Mouse (Mus musculus): ENCODE measurements around the gene Zfp784.

The Zfp784 gene

GRCm38 (mm10) chr7:5057381-5057780 lies 19.1 kb upstream of the Zfp784 start:
- DNase-seq: peak; percentile 51

- peak; percentile 74 for DNase-seq
These were observed 18.5 kb upstream of the Zfp784 start for GRCm38 (mm10) chr7:5056651-5057263.

GRCm38 (mm10) chr7:5053456-5054179 lies 15.4 kb upstream of the Zfp784 start:
- DNase-seq: peak; percentile 52

- peak; percentile 62 for DNase-seq
These were observed 14.7 kb upstream of the Zfp784 start for GRCm38 (mm10) chr7:5052931-5053343.

- no peak for DNase-seq
These were observed 14.2 kb upstream of the Zfp784 start for GRCm38 (mm10) chr7:5052438-5052837.

- peak; percentile 83 for DNase-seq
These were observed 13.2 kb upstream of the Zfp784 start, which contains the start of gene Zfp580 for GRCm38 (mm10) chr7:5051193-5052192. Zfp580 (plus strand) TSS chr7:5051538.

GRCm38 (mm10) chr7:5047313-5047712 lies 9.1 kb upstream of the Zfp784 start:
- DNase-seq: no peak

- no peak for DNase-seq
These were observed 7.9 kb upstream of the Zfp784 start for GRCm38 (mm10) chr7:5046112-5046511.

GRCm38 (mm10) chr7:5044981-5045380 lies 6.7 kb upstream of the Zfp784 start:
- DNase-seq: no peak

- DNase-seq: no peak
These were observed 694 bp upstream of the Zfp784 start for GRCm38 (mm10) chr7:5038940-5039339.

GRCm38 (mm10) chr7:5037467-5037866 lies 779 bp downstream of the Zfp784 start:
- no peak for DNase-seq

GRCm38 (mm10) chr7:5037026-5037425 lies 1.2 kb downstream of the Zfp784 start:
- no peak for DNase-seq

GRCm38 (mm10) chr7:5036136-5036535 lies 2.1 kb downstream of the Zfp784 start:
- no peak for DNase-seq

- DNase-seq: no peak
These were observed 2.6 kb downstream of the Zfp784 start for GRCm38 (mm10) chr7:5035628-5036027.

- DNase-seq: no peak
These were observed 4.4 kb downstream of the Zfp784 start, which contains the start of gene 4632433K11Rik for GRCm38 (mm10) chr7:5033818-5034217. 4632433K11Rik (plus strand) TSS chr7:5034118.

- no peak for DNase-seq
These were observed 6.8 kb downstream of the Zfp784 start for GRCm38 (mm10) chr7:5031496-5031895.

- no peak for DNase-seq
These were observed 7.5 kb downstream of the Zfp784 start for GRCm38 (mm10) chr7:5030554-5031275.

GRCm38 (mm10) chr7:5029946-5030345 lies 8.3 kb downstream of the Zfp784 start:
- no peak for DNase-seq

GRCm38 (mm10) chr7:5029543-5029942 lies 8.7 kb downstream of the Zfp784 start:
- no peak for DNase-seq

- DNase-seq: no peak
These were observed 17.0 kb downstream of the Zfp784 start for GRCm38 (mm10) chr7:5021197-5021596.

- DNase-seq: peak; percentile 69
These were observed 17.6 kb downstream of the Zfp784 start for GRCm38 (mm10) chr7:5020685-5021084.

- DNase-seq: peak; percentile 98
These were observed 18.1 kb downstream of the Zfp784 start, which contains the start of the genes Zfp865 and Ccdc106 for GRCm38 (mm10) chr7:5020000-5020681. Zfp865 (plus strand) TSS chr7:5020376. Ccdc106 (plus strand) TSS chr7:5020553.

All from cerebellum, adult 11-12 months (tissue).